Mouse (Mus musculus) retina, embryonic 14.5 days (tissue): ENCODE data around the gene Olfr1223.
"Not testable (repeated sequence)": the region's sequence is repeated elsewhere in the genome, so short reads cannot be mapped to it uniquely, and the experiment has no call there.

Experiments used
- DNase-seq: peaks from one replicate; pipeline ENCODE4 v3.0.0-alpha.2; 2015; ENCODE audit warnings: low spot score

The Olfr1223 gene

GRCm38 (mm10) chr2:89151460-89151859 lies at the start of gene Olfr1223:
Olfr1223 (minus strand) TSS chr2:89151560.
- no peak for DNase-seq

GRCm38 (mm10) chr2:89199948-89200347 lies 48.6 kb upstream of the Olfr1223 start, which contains the start of gene Olfr1226:
Olfr1226 (minus strand) TSS chr2:89200048.
- no peak for DNase-seq

- no peak for DNase-seq
Measured at GRCm38 (mm10) chr2:89196325-89196982, 45.1 kb upstream of the Olfr1223 start.

GRCm38 (mm10) chr2:89174569-89174968 lies 23.2 kb upstream of the Olfr1223 start, which contains the start of gene Olfr1225:
Olfr1225 (minus strand) TSS chr2:89174669.
- no peak for DNase-seq

GRCm38 (mm10) chr2:89164711-89165110 lies 13.4 kb upstream of the Olfr1223 start:
- not testable (repeated sequence) for DNase-seq

GRCm38 (mm10) chr2:89163991-89164390 lies 12.6 kb upstream of the Olfr1223 start, which contains the start of gene Olfr1224-ps1:
Olfr1224-ps1 (minus strand) TSS chr2:89164091.
- not testable (repeated sequence) for DNase-seq

GRCm38 (mm10) chr2:89132954-89133353 lies 18.4 kb downstream of the Olfr1223 start, which contains the start of gene Olfr1222:
Olfr1222 (minus strand) TSS chr2:89133054.
- no peak for DNase-seq

GRCm38 (mm10) chr2:89117183-89117582 lies 34.2 kb downstream of the Olfr1223 start, which contains the start of gene Olfr1221:
Olfr1221 (minus strand) TSS chr2:89117283.
- no peak for DNase-seq

GRCm38 (mm10) chr2:89106735-89107134 lies 44.6 kb downstream of the Olfr1223 start, which contains the start of gene Olfr1220:
Olfr1220 (minus strand) TSS chr2:89106835.
- DNase-seq: no peak

GRCm38 (mm10) chr2:89105651-89106050 lies 45.7 kb downstream of the Olfr1223 start:
- no peak for DNase-seq

- no peak for DNase-seq
Measured at GRCm38 (mm10) chr2:89093848-89094247, 57.5 kb downstream of the Olfr1223 start.
